Mouse (Mus musculus): Measurements from ENCODE around the gene Slx4ip. TPM values are rescaled to one million over a fixed set of nuclear protein-coding genes. Genes with fewer than 3 reads are reported as not detected.

Slx4ip gene
- total RNA-seq (2015; ENCODE audit: low replicate concordance) (11.9 and 15.5 TPM in 2 replicates), total RNA-seq (2017; ENCODE audit: low replicate concordance) (7.9 and 13.2 TPM in 2 replicates)

DNA sequence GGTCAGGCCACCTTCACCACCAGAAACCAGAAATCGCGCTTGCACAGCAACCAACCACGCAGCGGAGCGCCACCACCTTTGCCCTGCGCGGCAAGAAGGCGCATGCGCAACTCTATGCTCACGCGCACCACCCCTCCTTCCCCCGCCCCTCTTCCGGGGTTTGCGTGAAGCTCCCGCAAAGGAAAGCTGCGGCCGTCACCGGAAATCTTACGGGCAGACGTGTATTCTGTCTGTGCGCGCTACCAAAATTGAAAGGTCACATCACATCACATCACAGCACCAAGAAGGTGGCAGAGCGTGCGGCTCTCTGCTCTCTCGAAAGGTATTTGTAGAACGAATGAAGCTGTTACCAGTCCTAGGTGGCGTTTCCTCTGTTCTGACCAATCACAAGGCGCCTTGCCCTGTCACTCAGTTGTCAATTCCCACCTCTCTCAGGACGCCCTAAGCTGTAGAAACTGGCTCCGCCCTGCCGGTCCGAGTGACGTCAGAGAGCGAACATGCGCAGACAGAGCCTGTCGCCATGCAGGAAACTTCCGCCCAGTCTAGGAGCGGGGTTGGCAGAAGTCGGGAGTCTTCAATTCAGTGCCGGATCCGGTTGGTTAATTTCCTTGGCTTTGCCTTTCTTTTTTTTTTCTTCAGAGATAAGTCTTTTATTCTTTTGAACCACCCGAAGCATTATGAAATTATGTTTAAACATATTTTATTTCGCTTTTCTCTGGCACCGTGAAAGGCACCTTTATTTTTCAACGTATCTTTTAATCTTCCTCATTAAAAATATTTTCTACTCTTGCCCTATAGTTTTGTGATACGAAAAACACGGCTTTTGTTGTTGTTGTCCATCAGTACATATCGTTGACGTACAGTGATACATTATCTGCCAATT is at the start of gene Slx4ip, which contains the start of the genes AL731706.1 and Mkks:
Gene Slx4ip (plus strand): TSS at position 151 of the 883 bp plus-strand sequence.
Gene AL731706.1 (minus strand): TSS at position 322 of the 883 bp plus-strand sequence.
Gene Mkks (minus strand): TSS at position 322 of the 883 bp plus-strand sequence.
- ATAC-seq (replicated peaks; ENCODE audit: low FRiP score, poor library complexity, severe bottlenecking) = peak; percentile 86

DNA sequence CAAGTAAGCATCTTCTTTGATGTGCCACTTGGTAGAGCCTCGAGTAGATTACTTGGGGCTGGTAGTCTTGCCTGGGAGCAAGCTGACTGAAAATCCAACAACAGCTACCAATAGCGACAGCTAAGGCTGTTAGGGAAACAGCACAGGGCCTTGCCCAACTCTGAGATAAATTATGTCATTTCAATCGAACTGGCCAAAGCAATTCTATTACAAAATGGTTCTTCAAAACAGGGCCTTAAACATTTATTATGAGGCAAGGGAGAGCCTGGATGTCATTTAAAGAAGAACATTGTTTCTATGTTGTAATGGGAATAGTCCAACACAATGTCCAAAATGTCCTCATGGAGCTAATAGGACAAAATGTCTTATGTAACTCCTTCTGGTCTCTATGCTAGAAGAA is 40.7 kb upstream of the Slx4ip start:
- ATAC-seq (replicated peaks; ENCODE audit: low FRiP score, poor library complexity, severe bottlenecking) = no peak

DNA sequence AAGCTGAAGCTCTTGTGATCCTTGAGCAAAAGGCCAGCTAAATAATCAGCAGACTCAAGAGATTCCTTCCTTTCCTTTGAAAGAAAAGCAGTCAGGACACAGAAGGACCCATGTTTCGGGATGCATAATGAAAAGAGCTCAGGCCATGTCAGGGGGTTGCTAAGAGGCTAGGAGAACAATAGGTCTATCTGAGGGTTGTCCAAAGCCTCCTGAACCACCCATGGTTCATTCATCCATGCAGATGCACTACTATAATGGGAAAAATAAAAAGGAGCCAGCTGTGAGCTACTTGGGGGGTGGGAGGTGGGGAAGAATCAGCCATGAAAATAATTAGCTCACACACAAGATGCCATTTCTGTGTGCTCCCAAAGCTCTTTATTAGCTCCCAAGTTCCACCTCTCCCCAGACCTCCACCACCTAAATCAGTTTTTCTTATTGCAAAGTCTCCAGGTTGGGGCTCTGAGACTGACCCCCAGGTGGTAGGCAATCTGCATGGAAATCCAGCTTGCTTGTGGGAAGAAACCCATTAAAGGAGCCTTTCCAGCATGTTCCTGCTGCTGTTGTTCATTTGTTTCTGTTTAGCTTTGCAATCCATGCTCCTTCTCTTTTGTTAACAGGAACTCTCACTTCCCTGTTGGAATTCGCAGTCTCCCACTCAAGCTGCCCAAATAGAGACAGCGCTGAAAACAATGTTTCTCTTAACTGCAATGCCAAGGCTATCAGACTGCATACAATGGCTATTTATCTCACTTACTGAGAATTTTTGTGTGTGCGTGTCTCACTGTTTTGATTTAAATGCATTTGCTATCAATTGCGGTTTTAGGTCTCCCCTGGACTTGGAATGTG is 36.3 kb upstream of the Slx4ip start:
- ATAC-seq (replicated peaks; ENCODE audit: low FRiP score, poor library complexity, severe bottlenecking) = no peak

GRCm38 (mm10) chr2:136885579-136885978 is 5.4 kb upstream of the Slx4ip start, which contains the start of gene AL731706.2:
Gene AL731706.2, minus strand, starts transcription at chr2:136885679.
- ATAC-seq (replicated peaks; ENCODE audit: low FRiP score, poor library complexity, severe bottlenecking) = no peak

- no peak for ATAC-seq (replicated peaks; ENCODE audit: low FRiP score, poor library complexity, severe bottlenecking)
These were observed 4.2 kb upstream of the Slx4ip start for GRCm38 (mm10) chr2:136886846-136887245.

DNA sequence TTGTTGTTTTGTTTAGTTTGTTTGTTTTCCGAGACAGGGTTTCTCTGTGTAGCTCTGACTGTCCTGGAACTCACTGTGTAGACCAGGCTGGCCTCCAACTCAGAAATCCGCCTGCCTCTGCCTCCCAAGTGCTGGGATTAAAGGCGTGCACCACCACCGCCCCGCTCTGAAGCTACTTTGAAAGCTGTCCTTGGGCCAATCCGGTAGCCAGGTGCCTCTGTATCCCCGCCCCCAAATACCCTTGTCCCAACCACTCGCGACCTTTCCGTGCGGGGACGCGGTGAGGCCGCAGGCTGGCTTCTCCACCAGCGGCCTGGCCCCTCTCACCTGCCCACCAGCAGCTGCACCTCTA is 326 bp upstream of the Slx4ip start:
- ATAC-seq (replicated peaks; ENCODE audit: low FRiP score, poor library complexity, severe bottlenecking) = peak; percentile 68

DNA sequence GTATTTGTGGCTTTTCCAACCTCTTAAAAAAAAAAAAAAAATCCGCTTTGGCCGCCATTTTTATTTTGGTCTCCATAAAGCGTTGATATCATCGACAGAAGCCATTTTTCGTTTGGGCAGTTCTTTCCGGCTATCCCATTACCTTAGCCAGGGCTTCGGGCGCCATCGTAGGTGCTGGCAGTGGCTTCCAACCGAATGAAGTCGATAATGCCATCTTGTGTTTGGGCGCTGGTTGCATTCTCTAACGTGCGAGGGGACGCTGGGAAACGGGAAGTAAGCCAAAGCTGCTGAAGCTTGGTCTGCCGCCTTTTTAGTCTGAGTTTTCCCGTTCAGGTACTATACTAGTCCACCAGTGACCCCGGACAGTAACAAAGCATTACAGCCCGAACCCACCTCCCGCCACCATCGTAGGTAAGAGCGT is 943 bp downstream of the Slx4ip start:
- peak; percentile 84 for ATAC-seq (replicated peaks; ENCODE audit: low FRiP score, poor library complexity, severe bottlenecking)

- no peak for ATAC-seq (replicated peaks; ENCODE audit: low FRiP score, poor library complexity, severe bottlenecking)
These were observed 3.5 kb downstream of the Slx4ip start for GRCm38 (mm10) chr2:136894494-136894893.

DNA sequence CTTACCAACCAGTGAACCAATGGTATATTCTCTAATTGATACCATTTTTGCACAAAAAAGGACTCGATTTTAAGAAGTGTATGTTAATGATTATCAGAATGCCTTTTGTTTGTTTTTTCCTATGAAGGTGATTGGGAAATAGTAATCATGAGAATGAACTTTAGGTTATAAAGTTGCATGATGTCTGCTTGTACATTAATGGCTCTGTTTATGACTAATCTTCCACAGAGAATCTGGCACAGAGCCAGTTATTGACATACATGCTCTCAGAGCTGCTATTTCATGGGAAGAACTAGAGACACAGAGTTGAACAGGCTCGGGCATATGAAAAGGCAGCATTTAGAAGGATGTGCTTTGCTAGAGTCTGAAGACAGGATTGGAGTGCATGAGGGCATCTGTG is 5.1 kb downstream of the Slx4ip start:
- ATAC-seq (replicated peaks; ENCODE audit: low FRiP score, poor library complexity, severe bottlenecking) = no peak

- no peak for ATAC-seq (replicated peaks; ENCODE audit: low FRiP score, poor library complexity, severe bottlenecking)
These were observed 17.6 kb downstream of the Slx4ip start for GRCm38 (mm10) chr2:136908596-136908995.

DNA sequence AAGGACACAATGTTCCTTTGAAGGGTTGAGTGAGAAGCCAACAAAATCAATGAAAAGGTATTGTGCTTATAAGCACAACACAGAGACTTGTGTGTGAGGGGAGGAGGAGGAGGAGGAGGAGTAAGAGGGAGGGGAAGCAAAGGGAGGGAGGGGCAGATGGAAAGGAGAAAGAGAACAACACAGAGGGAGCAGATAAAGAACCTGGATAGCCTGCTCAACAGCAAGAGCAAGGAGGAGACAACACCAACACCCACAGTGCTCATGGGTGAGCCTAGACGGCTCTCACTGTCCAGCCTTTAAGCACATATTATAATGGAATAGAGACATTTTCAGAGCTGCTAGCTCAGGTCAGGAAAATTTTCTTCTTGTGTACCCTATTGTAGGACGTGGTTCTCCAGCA is 18.3 kb downstream of the Slx4ip start:
- ATAC-seq (replicated peaks; ENCODE audit: low FRiP score, poor library complexity, severe bottlenecking) = no peak

GRCm38 (mm10) chr2:136911958-136912411 is 21.0 kb downstream of the Slx4ip start:
- no peak for ATAC-seq (replicated peaks; ENCODE audit: low FRiP score, poor library complexity, severe bottlenecking)

DNA sequence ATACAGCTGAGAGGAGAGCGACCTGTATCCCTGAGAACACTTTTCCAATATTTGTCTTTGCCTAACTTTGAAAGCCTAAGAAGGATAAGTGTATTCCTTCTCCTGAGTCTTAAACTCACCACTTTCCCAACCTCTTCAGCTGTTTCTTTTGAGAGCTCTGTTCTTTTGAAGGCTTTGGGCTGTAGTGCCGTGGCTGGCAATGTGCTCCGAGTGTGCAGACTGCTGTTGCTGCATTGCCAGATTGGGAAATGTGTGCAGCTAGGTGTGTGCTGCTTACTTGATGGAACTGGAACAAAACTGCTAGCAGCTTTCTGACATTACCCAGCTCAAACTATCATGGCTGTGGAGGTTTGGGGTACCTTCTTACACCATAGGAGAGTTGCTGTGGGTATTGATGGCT is 22.0 kb downstream of the Slx4ip start:
- no peak for ATAC-seq (replicated peaks; ENCODE audit: low FRiP score, poor library complexity, severe bottlenecking)

DNA sequence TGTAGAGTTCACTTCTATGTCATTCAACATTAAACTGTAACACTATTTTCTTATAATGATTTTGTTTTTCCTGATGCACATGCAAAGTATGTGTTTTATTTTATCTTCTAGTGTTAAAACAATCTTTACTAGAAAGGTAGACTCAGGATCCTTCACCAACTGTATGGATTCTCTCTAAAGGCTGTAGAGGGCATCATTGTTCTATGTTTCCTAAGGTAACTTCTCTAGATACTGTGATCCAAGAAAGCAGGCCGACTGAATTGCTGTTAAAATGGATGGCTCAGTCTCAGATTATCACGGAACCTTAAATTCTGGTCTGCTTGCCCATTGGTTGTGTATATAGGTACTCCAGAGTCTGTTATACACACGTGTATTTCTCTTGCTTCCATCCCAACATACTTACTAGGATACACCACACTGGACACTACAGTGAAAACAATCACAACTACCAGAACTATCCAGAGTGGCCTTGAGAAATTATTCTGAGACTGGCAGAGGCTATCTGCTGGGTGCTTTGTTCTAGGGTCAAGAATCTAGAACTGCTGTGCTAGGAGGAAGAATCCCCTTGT is 23.4 kb downstream of the Slx4ip start:
- ATAC-seq (replicated peaks; ENCODE audit: low FRiP score, poor library complexity, severe bottlenecking) = no peak

GRCm38 (mm10) chr2:136919433-136919832 is 28.4 kb downstream of the Slx4ip start:
- no peak for ATAC-seq (replicated peaks; ENCODE audit: low FRiP score, poor library complexity, severe bottlenecking)

- no peak for ATAC-seq (replicated peaks; ENCODE audit: low FRiP score, poor library complexity, severe bottlenecking)
These were observed 29.4 kb downstream of the Slx4ip start for GRCm38 (mm10) chr2:136920257-136920993.

- peak; percentile 89 for ATAC-seq (replicated peaks; ENCODE audit: low FRiP score, poor library complexity, severe bottlenecking)
These were observed 30.0 kb downstream of the Slx4ip start for GRCm38 (mm10) chr2:136921003-136921408.

- ATAC-seq (replicated peaks; ENCODE audit: low FRiP score, poor library complexity, severe bottlenecking) = no peak
These were observed 45.6 kb downstream of the Slx4ip start for GRCm38 (mm10) chr2:136936391-136937288.

Data from erythroid progenitor cell, adult 5-6 weeks (primary cell).